Mouse (Mus musculus): ENCODE results near the gene Sugct. TPM values are rescaled to one million over a fixed set of nuclear protein-coding genes. Genes with fewer than 3 reads are reported as not detected.
A peak's percentile ranks its signal among the peaks of the same experiment; 100 is the strongest.

Gene Sugct
- polyA plus RNA-seq, 1 experiment from 2014 or later, result 6.6 TPM

DNA sequence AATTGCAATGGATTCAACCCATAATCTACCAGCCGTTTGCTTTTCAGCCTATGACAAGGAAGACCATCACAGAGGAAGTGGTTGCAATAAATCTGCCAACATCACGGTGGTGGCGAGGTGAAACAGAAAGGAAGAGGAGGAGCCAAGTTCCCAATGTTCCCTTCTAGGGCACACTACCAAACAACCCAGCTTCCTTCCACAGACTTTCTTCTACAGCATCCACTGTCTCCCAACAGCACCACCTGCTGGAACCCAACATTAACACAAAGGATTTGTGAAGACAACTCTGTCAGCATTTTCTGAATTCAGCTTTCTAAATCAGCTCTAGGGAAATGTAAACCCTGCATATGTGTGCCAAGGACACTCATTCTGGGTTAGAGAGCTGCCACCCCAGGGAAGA lies 666.8 kb downstream of the Sugct start:
- Histone ChIP-seq H3K4me3 (no peak overlapping the region), H3K36me3 (no peaks in the 10 kb centered on the region), H3K4me1 (replicated peaks) (no peaks in the 10 kb centered on the region), H3K9me3 (replicated peaks) (no peaks in the 10 kb centered on the region), H3K9ac (no peak overlapping the region), H3K4me2 (no peak overlapping the region), H3K27me3 (no peaks in the 10 kb centered on the region), H3K27ac (no peak overlapping the region)
- ATAC-seq (replicated peaks; ENCODE audit: insufficient number of reproducible peaks, insufficient read depth, low FRiP score, low read depth), result no peak
- 31% methylated on average over 3 of the region's 3 CpGs for WGBS

GRCm38 (mm10) chr13:17027846-17028529 lies 667.4 kb downstream of the Sugct start:
- Histone ChIP-seq H3K4me3 (no peak overlapping the region), H3K36me3 (no peaks in the 10 kb centered on the region), H3K4me2 (no peak overlapping the region), H3K27me3 (no peaks in the 10 kb centered on the region), H3K9me3 (replicated peaks) (no peaks in the 10 kb centered on the region), H3K4me1 (replicated peaks) (no peaks in the 10 kb centered on the region), H3K9ac (no peak overlapping the region), H3K27ac (no peak overlapping the region)
- ATAC-seq (replicated peaks; ENCODE audit: insufficient number of reproducible peaks, insufficient read depth, low FRiP score, low read depth), result no peak
- WGBS, result 85% methylated on average over 4 of the region's 4 CpGs

DNA sequence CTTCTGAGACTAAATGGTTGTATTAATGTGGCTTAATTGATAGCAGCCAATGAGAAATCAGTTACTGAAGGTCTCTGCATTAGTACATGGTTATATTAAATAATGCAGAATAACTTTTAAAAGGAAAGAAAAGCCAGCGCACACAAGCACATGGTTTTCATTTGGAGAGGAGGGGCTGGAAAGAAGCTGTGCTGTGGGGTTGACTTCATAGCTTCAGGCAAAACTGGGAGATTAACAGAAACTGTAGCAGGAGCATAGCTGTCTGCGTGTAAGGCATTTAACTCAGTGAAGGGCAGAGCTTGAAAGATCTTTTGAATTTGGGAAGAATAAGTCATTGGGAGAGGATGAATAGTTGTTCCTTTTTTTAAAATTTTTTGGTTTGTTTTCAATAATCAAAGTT lies 668.4 kb downstream of the Sugct start:
- Histone ChIP-seq H3K9me3 (replicated peaks) (no peaks in the 10 kb centered on the region), H3K4me1 (replicated peaks) (no peaks in the 10 kb centered on the region), H3K27ac (no peak overlapping the region), H3K36me3 (no peaks in the 10 kb centered on the region), H3K4me2 (no peak overlapping the region), H3K27me3 (no peaks in the 10 kb centered on the region), H3K4me3 (no peak overlapping the region), H3K9ac (no peak overlapping the region)
- no peak for ATAC-seq (replicated peaks; ENCODE audit: insufficient number of reproducible peaks, insufficient read depth, low FRiP score, low read depth)
- 77% methylated on average over 2 of the region's 2 CpGs for WGBS

DNA sequence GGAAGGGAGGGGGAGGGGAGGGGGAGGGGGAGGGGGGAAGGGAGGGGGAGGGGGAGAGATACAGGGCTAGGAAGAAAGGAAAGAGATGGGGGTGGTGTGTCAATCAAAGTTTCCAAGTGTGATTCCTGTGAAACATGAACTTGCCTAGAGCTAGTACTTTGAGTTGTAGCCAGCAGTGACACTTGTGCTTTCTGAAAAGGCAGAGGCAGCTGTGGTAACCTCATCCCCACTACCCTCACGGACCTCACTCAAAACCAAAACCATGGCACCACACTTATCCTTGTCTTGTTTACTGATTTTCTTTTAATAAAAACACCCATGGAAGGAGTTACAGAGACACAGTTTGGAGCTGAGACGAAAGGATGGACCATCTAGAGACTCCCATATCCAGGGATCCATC lies 698.9 kb downstream of the Sugct start:
- Histone ChIP-seq H3K9me3 (replicated peaks) (no peaks in the 10 kb centered on the region), H3K4me2 (no peak overlapping the region), H3K27me3 (no peaks in the 10 kb centered on the region), H3K4me3 (no peak overlapping the region), H3K9ac (no peak overlapping the region), H3K36me3 (no peaks in the 10 kb centered on the region), H3K4me1 (replicated peaks) (peaks cover 10% of the 10 kb centered on the region), H3K27ac (no peak overlapping the region)
- WGBS, result 80% methylated on average over 2 of the region's 2 CpGs
- ATAC-seq (replicated peaks; ENCODE audit: insufficient number of reproducible peaks, insufficient read depth, low FRiP score, low read depth), result no peak

DNA sequence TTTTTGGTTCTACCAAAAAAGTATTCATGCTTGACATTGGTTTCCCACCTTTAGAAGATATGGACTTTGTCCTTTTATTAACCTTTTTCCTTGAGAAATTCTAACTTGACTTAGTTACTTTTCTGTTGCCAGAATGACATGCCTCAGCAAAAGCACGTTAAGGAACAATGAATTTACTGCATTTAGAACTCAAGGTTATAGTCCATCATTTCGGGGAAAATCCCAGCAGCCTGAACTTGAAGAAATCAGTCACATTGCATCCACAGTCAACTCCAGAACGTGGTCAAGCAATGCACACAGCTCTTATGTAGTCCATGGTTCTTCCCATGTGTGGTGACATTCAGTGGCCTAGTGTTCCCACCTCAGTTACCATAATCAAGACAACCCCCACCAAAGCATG lies 700.0 kb downstream of the Sugct start:
- WGBS, result 79% methylated on average over 3 of the region's 3 CpGs
- ATAC-seq (replicated peaks; ENCODE audit: insufficient number of reproducible peaks, insufficient read depth, low FRiP score, low read depth), result no peak
- H3K9me3 ChIP-seq (replicated peaks), result no peaks in the 10 kb centered on the region
- no peak overlapping the region for H3K4me3 ChIP-seq
- no peak overlapping the region for H3K9ac ChIP-seq
- no peak overlapping the region for H3K27ac ChIP-seq
- no peaks in the 10 kb centered on the region for H3K36me3 ChIP-seq
- no peak overlapping the region for H3K4me2 ChIP-seq
- peaks cover 10% of the 10 kb centered on the region for H3K4me1 ChIP-seq (replicated peaks)
- H3K27me3 ChIP-seq, result no peaks in the 10 kb centered on the region

DNA sequence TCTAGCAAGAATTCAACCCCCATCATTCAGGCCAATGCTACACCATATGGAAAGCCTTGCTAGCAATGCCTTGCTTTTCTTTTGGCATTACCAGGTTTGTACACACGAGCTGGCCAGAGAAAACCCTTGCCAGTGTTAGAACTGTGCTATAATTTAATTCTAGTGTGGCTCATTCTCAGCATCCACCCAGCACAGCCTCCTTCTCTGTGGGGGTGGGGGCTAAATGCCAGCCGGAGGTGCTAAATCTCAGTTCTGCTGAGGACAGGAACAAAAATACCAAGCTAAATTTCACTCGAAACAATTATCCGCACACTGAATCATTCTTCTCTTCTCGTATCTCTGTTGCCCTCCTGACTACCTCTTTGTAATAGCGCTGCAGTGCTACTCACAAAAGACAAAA lies 717.6 kb downstream of the Sugct start:
- Histone ChIP-seq H3K36me3 (no peaks in the 10 kb centered on the region), H3K9me3 (replicated peaks) (no peaks in the 10 kb centered on the region), H3K4me2 (0 out of 2 replicates have a peak overlapping the region, but pooled peaks have one; percentile 4), H3K9ac (no peak overlapping the region), H3K4me1 (replicated peaks) (0 out of 2 replicates have a peak, but pooled peaks cover 4% of the 10 kb centered on the region), H3K27me3 (no peaks in the 10 kb centered on the region), H3K4me3 (no peak overlapping the region), H3K27ac (peak overlapping the region; percentile 28; the same call in 1 of the 2 replicates)
- no peak for ATAC-seq (replicated peaks; ENCODE audit: insufficient number of reproducible peaks, insufficient read depth, low FRiP score, low read depth)
- 50% methylated on average over 6 of the region's 6 CpGs for WGBS

DNA sequence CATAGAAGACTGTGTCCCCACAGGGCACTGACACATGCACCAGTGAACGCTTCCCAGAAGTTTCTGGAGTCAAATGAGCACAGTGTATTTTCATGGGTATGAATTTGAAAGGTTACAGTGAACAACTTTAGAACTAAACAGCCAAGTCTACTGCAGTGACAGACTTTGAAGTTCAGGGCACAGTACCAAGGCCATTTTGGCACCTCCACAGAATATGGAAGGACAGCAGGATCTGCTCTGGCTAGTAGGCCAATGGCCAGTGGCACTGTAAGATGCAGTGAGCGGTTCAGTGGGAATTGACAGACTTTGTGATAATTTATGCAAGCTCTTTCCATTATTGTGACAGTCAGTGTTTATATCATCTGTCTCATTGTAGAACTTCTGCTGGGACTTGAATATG lies 724.1 kb downstream of the Sugct start:
- no peaks in the 10 kb centered on the region for H3K4me1 ChIP-seq (replicated peaks)
- no peak for ATAC-seq (replicated peaks; ENCODE audit: insufficient number of reproducible peaks, insufficient read depth, low FRiP score, low read depth)
- no peak overlapping the region for H3K9ac ChIP-seq
- H3K27me3 ChIP-seq, result no peaks in the 10 kb centered on the region
- H3K27ac ChIP-seq, result no peak overlapping the region
- H3K4me3 ChIP-seq, result no peak overlapping the region
- H3K4me2 ChIP-seq, result no peak overlapping the region
- WGBS, result 82% methylated on average over 2 of the region's 2 CpGs
- H3K9me3 ChIP-seq (replicated peaks), result no peaks in the 10 kb centered on the region
- H3K36me3 ChIP-seq, result no peaks in the 10 kb centered on the region

GRCm38 (mm10) chr13:16968995-16969394 lies 726.4 kb downstream of the Sugct start:
- H3K4me1 ChIP-seq (replicated peaks), result no peaks in the 10 kb centered on the region
- 56% methylated on average over 5 of the region's 5 CpGs for WGBS
- no peak overlapping the region for H3K4me2 ChIP-seq
- H3K36me3 ChIP-seq, result no peaks in the 10 kb centered on the region
- no peak overlapping the region for H3K9ac ChIP-seq
- no peak for ATAC-seq (replicated peaks; ENCODE audit: insufficient number of reproducible peaks, insufficient read depth, low FRiP score, low read depth)
- H3K4me3 ChIP-seq, result no peak overlapping the region
- no peak overlapping the region for H3K27ac ChIP-seq
- H3K9me3 ChIP-seq (replicated peaks), result no peaks in the 10 kb centered on the region
- H3K27me3 ChIP-seq, result no peaks in the 10 kb centered on the region

- Histone ChIP-seq H3K4me1 (replicated peaks) (no peaks in the 10 kb centered on the region), H3K9ac (no peak overlapping the region), H3K27me3 (no peaks in the 10 kb centered on the region), H3K36me3 (no peaks in the 10 kb centered on the region), H3K9me3 (replicated peaks) (no peaks in the 10 kb centered on the region), H3K4me2 (no peak overlapping the region), H3K27ac (no peak overlapping the region), H3K4me3 (no peak overlapping the region)
- ATAC-seq (replicated peaks; ENCODE audit: insufficient number of reproducible peaks, insufficient read depth, low FRiP score, low read depth), result no peak
- WGBS, result 64% methylated on average over 4 of the region's 4 CpGs
These were observed 730.4 kb downstream of the Sugct start for GRCm38 (mm10) chr13:16964823-16965475.

GRCm38 (mm10) chr13:16952045-16952444 lies 743.3 kb downstream of the Sugct start:
- no peak overlapping the region for H3K9ac ChIP-seq
- no peak overlapping the region for H3K27ac ChIP-seq
- no peaks in the 10 kb centered on the region for H3K9me3 ChIP-seq (replicated peaks)
- ATAC-seq (replicated peaks; ENCODE audit: insufficient number of reproducible peaks, insufficient read depth, low FRiP score, low read depth), result no peak
- no peaks in the 10 kb centered on the region for H3K4me1 ChIP-seq (replicated peaks)
- 82% methylated on average over 4 of the region's 4 CpGs for WGBS
- no peak overlapping the region for H3K4me2 ChIP-seq
- no peak overlapping the region for H3K4me3 ChIP-seq
- H3K36me3 ChIP-seq, result no peaks in the 10 kb centered on the region
- H3K27me3 ChIP-seq, result no peaks in the 10 kb centered on the region

DNA sequence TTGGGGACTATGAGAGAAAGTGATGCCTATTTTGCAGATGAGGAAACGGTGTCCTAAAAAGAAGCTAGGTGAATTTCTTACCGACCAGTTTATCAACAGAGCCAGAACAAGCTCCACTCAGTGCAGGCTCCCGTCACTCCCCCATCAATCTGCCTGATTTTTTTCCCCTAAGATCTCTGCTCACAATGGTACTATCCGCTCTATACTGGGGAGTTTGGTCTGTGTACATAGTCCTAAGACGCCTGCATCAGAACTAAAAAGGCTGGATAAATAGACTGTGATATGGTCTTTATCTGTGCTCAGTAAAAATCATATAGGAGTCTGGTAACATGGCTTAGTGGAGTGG lies 755.9 kb downstream of the Sugct start:
- no peaks in the 10 kb centered on the region for H3K9me3 ChIP-seq (replicated peaks)
- H3K27ac ChIP-seq, result no peak overlapping the region
- H3K4me3 ChIP-seq, result no peak overlapping the region
- no peak overlapping the region for H3K9ac ChIP-seq
- no peak for ATAC-seq (replicated peaks; ENCODE audit: insufficient number of reproducible peaks, insufficient read depth, low FRiP score, low read depth)
- no peak overlapping the region for H3K4me2 ChIP-seq
- H3K4me1 ChIP-seq (replicated peaks), result peaks cover 26% of the 10 kb centered on the region
- no peaks in the 10 kb centered on the region for H3K27me3 ChIP-seq
- H3K36me3 ChIP-seq, result no peaks in the 10 kb centered on the region
- WGBS, result 71% methylated on average over 5 of the region's 5 CpGs
